Mouse (Mus musculus) hindbrain, embryonic 15.5 days (tissue): ENCODE results near the gene Ifitm10. TPM values are rescaled to one million over a fixed set of nuclear protein-coding genes. Genes with fewer than 3 reads are reported as not detected.

Experiments
- ATAC-seq: fragments of 200-750 bp; cut with Nextera tagmentation; 2 replicates; pipeline ENCODE4 v1.8.0; 2017; ENCODE audit warnings: low read depth, moderate number of reproducible peaks, moderate TSS enrichment; ENCODE audit not compliant: low FRiP score
- H3K27ac ChIP-seq: fragments of 300-500 bp; sonication (generic); replicated peaks from 2 replicates; pipeline ENCODE4 v1.5.1; 2015; ENCODE audit warnings: mild to moderate bottlenecking, inconsistent platforms
- H3K27me3 ChIP-seq: fragments of 300-500 bp; sonication (generic); 2 replicates; pipeline ENCODE4 v1.6.1; 2015; ENCODE audit warnings: control low read depth, inconsistent platforms
- H3K36me3 ChIP-seq: fragments of 300-500 bp; sonication (generic); 2 replicates; pipeline ENCODE4 v1.6.1; 2015; ENCODE audit warnings: control low read depth, inconsistent platforms
- H3K4me1 ChIP-seq: fragments of 300-500 bp; sonication (generic); replicated peaks from 2 replicates; pipeline ENCODE4 v1.6.1; 2015; ENCODE audit warnings: control low read depth, inconsistent platforms
- H3K4me2 ChIP-seq: fragments of 300-500 bp; sonication (generic); 2 replicates; pipeline ENCODE4 v1.6.1; 2015; ENCODE audit warnings: moderate library complexity, mild to moderate bottlenecking, inconsistent platforms
- H3K4me3 ChIP-seq: fragments of 300-500 bp; sonication (generic); 2 replicates; pipeline ENCODE4 v1.5.1; 2015; ENCODE audit warnings: mild to moderate bottlenecking, inconsistent platforms
- H3K9ac ChIP-seq: fragments of 300-500 bp; sonication (generic); 2 replicates; pipeline ENCODE4 v1.6.1; 2015; ENCODE audit warnings: inconsistent platforms
- H3K9me3 ChIP-seq: fragments of 300-500 bp; sonication (generic); 2 replicates; pipeline ENCODE4 v1.6.1; 2016; ENCODE audit warnings: control low read depth, inconsistent platforms
- WGBS: fragments of 180-500 bp; shearing (Covaris S2); methylation state at CpG from one replicate; pipeline ENCODE4 v1.1.7; 2015; 5-methylcytosine and 5-hydroxymethylcytosine counted together
- polyA plus RNA-seq: library from polyadenylated mRNA; unstranded; fragments of >200 nt; fragmentation: Nextera tagmentation; extraction: Ambion mirVana; gene quantifications from 2 replicates; pipeline ENCODE4 v1.2.1, GENCODE M21; 2015

Ifitm10 gene
- polyA plus RNA-seq, 1 experiment from 2014 or later = 8.4 TPM

GRCm38 (mm10) chr7:142388198-142388597, 14.6 kb upstream of the Ifitm10 start:
- Histone ChIP-seq H3K4me3 (peak overlapping the region; percentile 89), H3K27ac (peak overlapping the region; percentile 79), H3K9ac (0 out of 2 replicates have a peak overlapping the region, but pooled peaks have one; percentile 22), H3K27me3 (no peaks in the 10 kb centered on the region), H3K4me2 (peak overlapping the region; percentile 90), H3K36me3 (peaks cover 11% of the 10 kb centered on the region), H3K9me3 (no peaks in the 10 kb centered on the region), H3K4me1 (peaks cover 24% of the 10 kb centered on the region)
- ATAC-seq = no peak
- 98% methylated on average over 1 of the region's 1 CpGs for WGBS

GRCm38 (mm10) chr7:142387419-142388148, 14.0 kb upstream of the Ifitm10 start, which contains the start of gene Ctsd:
Gene Ctsd, minus strand, starts transcription at chr7:142388038.
- H3K36me3 ChIP-seq = peaks cover 17% of the 10 kb centered on the region
- under 1% methylated on average over 52 of the region's 55 CpGs for WGBS
- no peaks in the 10 kb centered on the region for H3K27me3 ChIP-seq
- H3K4me1 ChIP-seq = peaks cover 24% of the 10 kb centered on the region
- H3K27ac ChIP-seq = peak within 1 kb of the TSS; percentile 79
- peak within 1 kb of the TSS; percentile 88 for H3K9ac ChIP-seq
- peak within 1 kb of the TSS; percentile 89 for H3K4me3 ChIP-seq
- H3K4me2 ChIP-seq = peak within 1 kb of the TSS; percentile 90
- H3K9me3 ChIP-seq = no peaks in the 10 kb centered on the region
- peak; percentile 98 for ATAC-seq

GRCm38 (mm10) chr7:142386621-142387201, 13.2 kb upstream of the Ifitm10 start:
- peak overlapping the region; percentile 88 for H3K9ac ChIP-seq

GRCm38 (mm10) chr7:142385742-142386403, 12.3 kb upstream of the Ifitm10 start:
- WGBS = 98% methylated on average over 3 of the region's 3 CpGs
- Histone ChIP-seq H3K4me3 (peak overlapping the region; percentile 89; the same call in 1 of the 2 replicates), H3K9me3 (no peaks in the 10 kb centered on the region), H3K36me3 (peaks cover 34% of the 10 kb centered on the region), H3K27ac (no peak overlapping the region), H3K4me1 (peaks cover 24% of the 10 kb centered on the region), H3K27me3 (no peaks in the 10 kb centered on the region), H3K4me2 (peak overlapping the region; percentile 90), H3K9ac (no peak overlapping the region)
- no peak for ATAC-seq

More at GRCm38 (mm10) chr7:142386621-142387201, 13.2 kb upstream of the Ifitm10 start:
- Histone ChIP-seq H3K27me3 (no peaks in the 10 kb centered on the region), H3K36me3 (peaks cover 26% of the 10 kb centered on the region), H3K4me1 (peaks cover 24% of the 10 kb centered on the region), H3K4me3 (peak overlapping the region; percentile 89), H3K4me2 (peak overlapping the region; percentile 90), H3K9me3 (no peaks in the 10 kb centered on the region), H3K27ac (peak overlapping the region; percentile 79; the same call in 1 of the 2 replicates)
- ATAC-seq = no peak
- WGBS = 58% methylated on average over 6 of the region's 6 CpGs

GRCm38 (mm10) chr7:142384306-142384705, 10.8 kb upstream of the Ifitm10 start:
- no peaks in the 10 kb centered on the region for H3K27me3 ChIP-seq
- WGBS = 91% methylated on average over 10 of the region's 10 CpGs
- no peaks in the 10 kb centered on the region for H3K9me3 ChIP-seq
- H3K4me1 ChIP-seq = peaks cover 24% of the 10 kb centered on the region
- no peak overlapping the region for H3K9ac ChIP-seq
- peaks cover 49% of the 10 kb centered on the region for H3K36me3 ChIP-seq
- no peak overlapping the region for H3K4me3 ChIP-seq
- H3K27ac ChIP-seq = no peak overlapping the region
- ATAC-seq = no peak
- no peak overlapping the region for H3K4me2 ChIP-seq

- Histone ChIP-seq H3K27ac (no peak within 1 kb of the TSS), H3K36me3 (peaks cover 62% of the 10 kb centered on the region), H3K9me3 (no peaks in the 10 kb centered on the region), H3K4me2 (no peak within 1 kb of the TSS), H3K27me3 (no peaks in the 10 kb centered on the region), H3K9ac (no peak within 1 kb of the TSS), H3K4me3 (no peak within 1 kb of the TSS), H3K4me1 (peaks cover 19% of the 10 kb centered on the region)
- no peak for ATAC-seq
- 98% methylated on average over 5 of the region's 5 CpGs for WGBS
Measured at GRCm38 (mm10) chr7:142382567-142382966, 9.0 kb upstream of the Ifitm10 start, which contains the start of gene Gm49369. Gene Gm49369, minus strand, starts transcription at chr7:142382667.

GRCm38 (mm10) chr7:142381175-142381574, 7.6 kb upstream of the Ifitm10 start:
- Histone ChIP-seq H3K4me1 (peaks cover 9% of the 10 kb centered on the region), H3K4me2 (no peak overlapping the region), H3K9ac (no peak overlapping the region), H3K9me3 (no peaks in the 10 kb centered on the region), H3K4me3 (no peak overlapping the region), H3K27ac (no peak overlapping the region), H3K36me3 (peaks cover 75% of the 10 kb centered on the region), H3K27me3 (no peaks in the 10 kb centered on the region)
- 91% methylated on average over 4 of the region's 4 CpGs for WGBS
- no peak for ATAC-seq

- H3K4me1 ChIP-seq = no peaks in the 10 kb centered on the region
- WGBS = 98% methylated on average over 6 of the region's 6 CpGs
- no peak for ATAC-seq
- no peaks in the 10 kb centered on the region for H3K27me3 ChIP-seq
- H3K4me2 ChIP-seq = no peak overlapping the region
- no peaks in the 10 kb centered on the region for H3K9me3 ChIP-seq
- H3K36me3 ChIP-seq = peaks cover 75% of the 10 kb centered on the region
- no peak overlapping the region for H3K27ac ChIP-seq
- H3K9ac ChIP-seq = no peak overlapping the region
- no peak overlapping the region for H3K4me3 ChIP-seq
Measured at GRCm38 (mm10) chr7:142379186-142379585, 5.6 kb upstream of the Ifitm10 start.

- Histone ChIP-seq H3K9ac (no peak overlapping the region), H3K27ac (no peak overlapping the region), H3K36me3 (peaks cover 59% of the 10 kb centered on the region), H3K4me3 (no peak overlapping the region), H3K27me3 (peaks cover 13% of the 10 kb centered on the region), H3K4me2 (no peak overlapping the region), H3K4me1 (peaks cover 2% of the 10 kb centered on the region; the same call in 1 of the 2 replicates), H3K9me3 (no peaks in the 10 kb centered on the region)
- no peak for ATAC-seq
- WGBS = 96% methylated on average over 14 of the region's 14 CpGs
Measured at GRCm38 (mm10) chr7:142377233-142377925, 3.8 kb upstream of the Ifitm10 start.

GRCm38 (mm10) chr7:142376096-142376495, 2.5 kb upstream of the Ifitm10 start:
- Histone ChIP-seq H3K9ac (no peak overlapping the region), H3K4me1 (peaks cover 15% of the 10 kb centered on the region), H3K9me3 (no peaks in the 10 kb centered on the region), H3K4me2 (no peak overlapping the region), H3K27me3 (peaks cover 26% of the 10 kb centered on the region), H3K27ac (no peak overlapping the region), H3K36me3 (peaks cover 46% of the 10 kb centered on the region), H3K4me3 (no peak overlapping the region)
- 84% methylated on average over 4 of the region's 4 CpGs for WGBS
- ATAC-seq = no peak

- Histone ChIP-seq H3K27me3 (peaks cover 33% of the 10 kb centered on the region), H3K9me3 (no peaks in the 10 kb centered on the region), H3K27ac (no peak overlapping the region), H3K4me2 (no peak overlapping the region), H3K4me1 (peaks cover 16% of the 10 kb centered on the region), H3K9ac (no peak overlapping the region), H3K4me3 (no peak overlapping the region), H3K36me3 (peaks cover 38% of the 10 kb centered on the region)
- WGBS = 68% methylated on average over 6 of the region's 6 CpGs
- no peak for ATAC-seq
Measured at GRCm38 (mm10) chr7:142375261-142375724, 1.7 kb upstream of the Ifitm10 start.
